ENCODE assay signal across 8 mouse cellular contexts in genomic region chr2:119018391-119019122, GRCm38 (mm10). TPM values are rescaled to one million over a fixed set of nuclear protein-coding genes. Genes with fewer than 3 reads are reported as not detected.
DNase-seq lines count a peak whose midpoint lies in the region; ATAC-seq and TF ChIP-seq lines count a peak whose summit lies in the region.
"Had no signal": no experiment of that assay in that cellular context is flagged by ENCODE, and none has a peak within 500 bp of the region (broad histone marks: within the 10 kb centered on the region; RNA-seq: fewer than 3 reads in every experiment).

No protein-coding gene starts in this region.

- TF ChIP-seq POLR2A in brain, embryonic 14.5 days (IDR thresholded peaks at IDR 0.05; ENCODE audit: borderline replicate concordance, extremely low read depth, insufficient read depth, insufficient read length, poor library complexity, severe bottlenecking) = no peak

- 0 out of 2 replicates have a peak, but pooled peaks cover 2% of the 10 kb centered on the region for H3K9me3 ChIP-seq in embryonic facial prominence, embryonic 10.5 days
- no peaks in the 10 kb centered on the region for H3K9me3 ChIP-seq in limb, embryonic 10.5 days (replicated peaks)
- H3K9me3 ChIP-seq in stomach, embryonic 14.5 days (ENCODE audit: control insufficient read depth, low read depth, low read length) = no peaks in the 10 kb centered on the region

- DNase-seq in brain, embryonic 14.5 days (ENCODE audit: low read depth) = peak; percentile 85
- peak; percentile 37 for DNase-seq in embryonic facial prominence, embryonic 10.5 days (ENCODE audit: low spot score)
- peak; percentile 40 for DNase-seq in heart, adult 8-10 months (ENCODE audit: low spot score)
- peak; percentile 62 for DNase-seq in limb, embryonic 10.5 days (ENCODE audit: low spot score)
- no peak for DNase-seq in frontal cortex, postnatal 14 days (ENCODE audit: low spot score in 2 of 2)
- DNase-seq in thymus, adult 18-20 months = no peak
- DNase-seq: liver, embryonic 13.5 days had no signal

- no peaks in the 10 kb centered on the region for H3K27me3 ChIP-seq in embryonic facial prominence, embryonic 10.5 days (replicated peaks; ENCODE audit: low read depth, poor library complexity, severe bottlenecking)
- no peaks in the 10 kb centered on the region for H3K27me3 ChIP-seq in limb, embryonic 10.5 days (ENCODE audit: low read depth, poor library complexity, severe bottlenecking)
- H3K27me3 ChIP-seq in stomach, embryonic 14.5 days (ENCODE audit: control insufficient read depth, insufficient read depth, low read length) = no peaks in the 10 kb centered on the region
- H3K27me3 ChIP-seq: liver, embryonic 13.5 days had no signal

- peaks cover 12% of the 10 kb centered on the region for H3K4me1 ChIP-seq in embryonic facial prominence, embryonic 10.5 days
- peaks cover 15% of the 10 kb centered on the region for H3K4me1 ChIP-seq in limb, embryonic 10.5 days
- H3K4me1 ChIP-seq in stomach, embryonic 14.5 days (ENCODE audit: control insufficient read depth, insufficient read depth, low read length) = peaks cover 4% of the 10 kb centered on the region; the same call in 1 of the 2 replicates

- peak; percentile 53; the same call in 1 of the 2 replicates for ATAC-seq in stomach, embryonic 14.5 days (ENCODE audit: insufficient number of reproducible peaks, insufficient read depth, low FRiP score, low read depth)

- H3K4me3 ChIP-seq in embryonic facial prominence, embryonic 10.5 days = peak overlapping the region; percentile 32; the same call in 1 of the 2 replicates
- H3K4me3 ChIP-seq in limb, embryonic 10.5 days = peak overlapping the region; percentile 34
- no peak overlapping the region for H3K4me3 ChIP-seq in stomach, embryonic 14.5 days (ENCODE audit: low read depth, low read length)
- H3K4me3 ChIP-seq: liver, embryonic 13.5 days had no signal

- H3K9ac ChIP-seq in stomach, embryonic 14.5 days (replicated peaks; ENCODE audit: low read depth, low read length) = no peak overlapping the region
- H3K9ac ChIP-seq: liver, embryonic 13.5 days had no signal

- WGBS in embryonic facial prominence, embryonic 10.5 days = 57% methylated on average over 22 of the region's 22 CpGs
- 46% methylated on average over 22 of the region's 22 CpGs for WGBS in limb, embryonic 10.5 days
- 43% methylated on average over 22 of the region's 22 CpGs for WGBS in stomach, embryonic 14.5 days

- H3K4me2 ChIP-seq in stomach, embryonic 14.5 days (replicated peaks; ENCODE audit: low read depth, low read length) = no peak overlapping the region; the same call in 1 of the 2 replicates
- H3K4me2 ChIP-seq: liver, embryonic 13.5 days had no signal

- H3K27ac ChIP-seq in embryonic facial prominence, embryonic 10.5 days (replicated peaks) = peak overlapping the region; percentile 51
- peak overlapping the region; percentile 5; the same call in 1 of the 2 replicates for H3K27ac ChIP-seq in limb, embryonic 10.5 days
- peak overlapping the region; percentile 75 for H3K27ac ChIP-seq in stomach, embryonic 14.5 days (ENCODE audit: low read length)
- H3K27ac ChIP-seq: liver, embryonic 13.5 days had no signal

- TF ChIP-seq CTCF in brain, embryonic 14.5 days (IDR thresholded peaks at IDR 0.05; ENCODE audit: borderline replicate concordance, extremely low read depth, insufficient read depth, insufficient read length) = no peak

- H3K36me3 ChIP-seq in embryonic facial prominence, embryonic 10.5 days (replicated peaks) = peaks cover 58% of the 10 kb centered on the region
- peaks cover 41% of the 10 kb centered on the region for H3K36me3 ChIP-seq in limb, embryonic 10.5 days
- peaks cover 3% of the 10 kb centered on the region; the same call in 1 of the 2 replicates for H3K36me3 ChIP-seq in stomach, embryonic 14.5 days (ENCODE audit: control insufficient read depth, insufficient read depth, low read length)

RNA-seq across cellular contexts. Expression of gene Ccdc32, which starts 10.6 kb away (rescaled TPM):
- polyA plus RNA-seq in brain, embryonic 14.5 days (2012; rRNA removed) = 20.9 and 23.0 TPM in 2 replicates
- 19.9 and 20.5 TPM in 2 replicates for polyA plus RNA-seq in embryonic facial prominence, embryonic 10.5 days (2016; fragmentation: Nextera tagmentation; extraction: Ambion mirVana)
- 10 to 100 TPM in 3 of 4 experiments, 1 to 10 TPM in 1; 9.5 to 13.6 (median 11.9) TPM for total RNA-seq in heart, adult 8-10 months (2022)
- 18.2 and 19.7 TPM in 2 replicates for polyA plus RNA-seq in limb, embryonic 10.5 days (2016; fragmentation: Nextera tagmentation; extraction: Ambion mirVana)
- polyA plus RNA-seq in stomach, embryonic 14.5 days (2014; fragmentation: Nextera tagmentation; extraction: Ambion mirVana) = 22.4 and 23.5 TPM in 2 replicates

RNA-seq across cellular contexts. Expression of gene Rpusd2, which starts 16.0 kb away (rescaled TPM):
- polyA plus RNA-seq in brain, embryonic 14.5 days (2012; rRNA removed) = 8.0 and 8.4 TPM in 2 replicates
- 7.3 and 8.0 TPM in 2 replicates for polyA plus RNA-seq in embryonic facial prominence, embryonic 10.5 days (2016; fragmentation: Nextera tagmentation; extraction: Ambion mirVana)
- total RNA-seq in heart, adult 8-10 months (2022) = 1 to 10 TPM; 4.2 to 4.7 (median 4.5) TPM
- polyA plus RNA-seq in limb, embryonic 10.5 days (2016; fragmentation: Nextera tagmentation; extraction: Ambion mirVana) = 6.9 and 8.8 TPM in 2 replicates
- polyA plus RNA-seq in stomach, embryonic 14.5 days (2014; fragmentation: Nextera tagmentation; extraction: Ambion mirVana) = 3.0 and 4.1 TPM in 2 replicates

RNA-seq across cellular contexts. Expression of gene Knl1, which starts 28.4 kb away (rescaled TPM):
- polyA plus RNA-seq in brain, embryonic 14.5 days (2012; rRNA removed) = 2.4 and 3.3 TPM in 2 replicates
- polyA plus RNA-seq in embryonic facial prominence, embryonic 10.5 days (2016; fragmentation: Nextera tagmentation; extraction: Ambion mirVana) = 54.0 and 58.3 TPM in 2 replicates
- total RNA-seq in heart, adult 8-10 months (2022) = under 1 TPM; 0.12 to 0.92 (median 0.24) TPM
- 42.5 and 58.0 TPM in 2 replicates for polyA plus RNA-seq in limb, embryonic 10.5 days (2016; fragmentation: Nextera tagmentation; extraction: Ambion mirVana)
- 47.6 and 54.4 TPM in 2 replicates for polyA plus RNA-seq in stomach, embryonic 14.5 days (2014; fragmentation: Nextera tagmentation; extraction: Ambion mirVana)

Comparison
In these comparisons a context has a peak if more than half of its experiments do, and no peak if none do; other contexts are left out.
1. DNase-seq: peak in brain, embryonic 14.5 days (single experiment), embryonic facial prominence, embryonic 10.5 days (single experiment), heart, adult 8-10 months (single experiment) and limb, embryonic 10.5 days (single experiment); none in frontal cortex, postnatal 14 days (0 of 2) and thymus, adult 18-20 months (0 of 2).
2. H3K27ac ChIP-seq: peak in every context shown above with its lines; median percentile 75 in stomach, embryonic 14.5 days; 51 in embryonic facial prominence, embryonic 10.5 days; 5 in limb, embryonic 10.5 days.
3. RNA of gene Knl1, which starts 28.4 kb away (polyA plus RNA-seq): 42.5 to 58.0 TPM in limb, embryonic 10.5 days, 54.0 to 58.3 TPM in embryonic facial prominence, embryonic 10.5 days and 47.6 to 54.4 TPM in stomach, embryonic 14.5 days; 2.4 to 3.3 TPM in brain, embryonic 14.5 days; every median in the first group is over 10 times any median in the second.